Mouse (Mus musculus) heart, embryonic 11.5 days (tissue): ENCODE measurements at regions not wholly inside any gene's neighbourhood (a gene's known extent, or its start where the extent isn't known, plus 50 kb on each side); places are given as distances from the start of the nearest gene placed in this dataset.

ENCODE experiments used
- ATAC-seq: fragments of 200-750 bp; cut with Nextera tagmentation; replicated peaks from 2 replicates; pipeline ENCODE4 v1.8.0; 2017; ENCODE audit warnings: moderate library complexity; ENCODE audit not compliant: insufficient number of reproducible peaks, low FRiP score, low TSS enrichment
- H3K27ac ChIP-seq: fragments of 300-500 bp; sonication (generic); 2 replicates; pipeline ENCODE4 v1.5.1; 2014; ENCODE audit warnings: mild to moderate bottlenecking, low read depth, low read length
- H3K27me3 ChIP-seq: fragments of 300-500 bp; sonication (generic); 2 replicates; pipeline ENCODE4 v1.6.1; 2014; ENCODE audit warnings: mild to moderate bottlenecking, low read length, mixed read lengths; ENCODE audit not compliant: control insufficient read depth, insufficient read depth
- H3K36me3 ChIP-seq: fragments of 300-500 bp; sonication (generic); 2 replicates; pipeline ENCODE4 v1.6.1; 2014; ENCODE audit warnings: mild to moderate bottlenecking, low read length, moderate library complexity, mixed read lengths; ENCODE audit not compliant: control insufficient read depth, insufficient read depth
- H3K4me1 ChIP-seq: fragments of 300-500 bp; sonication (generic); 2 replicates; pipeline ENCODE4 v1.6.1; 2014; ENCODE audit warnings: low read length; ENCODE audit not compliant: control insufficient read depth, insufficient read depth
- H3K4me2 ChIP-seq: fragments of 300-500 bp; sonication (generic); 2 replicates; pipeline ENCODE4 v1.6.1; 2014; ENCODE audit warnings: mild to moderate bottlenecking, moderate library complexity
- H3K4me3 ChIP-seq: fragments of 300-500 bp; sonication (generic); 2 replicates; pipeline ENCODE4 v1.5.1; 2014; ENCODE audit warnings: low read depth, low read length
- H3K9ac ChIP-seq: fragments of 300-500 bp; sonication (generic); 2 replicates; pipeline ENCODE4 v1.6.1; 2014; ENCODE audit warnings: mild to moderate bottlenecking, low read depth, low read length, moderate library complexity
- H3K9me3 ChIP-seq: fragments of 300-500 bp; sonication (generic); replicated peaks from 2 replicates; pipeline ENCODE4 v1.6.1; 2016; ENCODE audit warnings: low read length; ENCODE audit not compliant: control insufficient read depth
- WGBS: fragments of 180-500 bp; shearing (Covaris S2); extraction: QIAGEN DNeasy Blood & Tissue Kit; methylation state at CpG from one replicate; pipeline ENCODE4 v1.1.7; 2014; ENCODE audit not compliant: insufficient replicate concordance; 5-methylcytosine and 5-hydroxymethylcytosine counted together

- Histone ChIP-seq H3K9me3 (no peaks in the 10 kb centered on the region), H3K4me1 (no peaks in the 10 kb centered on the region), H3K4me3 (no peak overlapping the region), H3K4me2 (no peak overlapping the region), H3K9ac (no peak overlapping the region), H3K27me3 (no peaks in the 10 kb centered on the region), H3K36me3 (no peaks in the 10 kb centered on the region), H3K27ac (no peak overlapping the region)
- 76% methylated on average over 4 of the region's 4 CpGs for WGBS
- ATAC-seq: no peak
These were observed 238.3 kb upstream of the Kif2a start for GRCm38 (mm10) chr13:107260274-107260673.

GRCm38 (mm10) chr13:107247792-107248505 lies 226.0 kb upstream of the Kif2a start:
- ATAC-seq: no peak
- 24% methylated on average over 9 of the region's 9 CpGs for WGBS
- H3K4me1 ChIP-seq: no peaks in the 10 kb centered on the region
- no peaks in the 10 kb centered on the region for H3K9me3 ChIP-seq
- H3K27ac ChIP-seq: no peak overlapping the region
- H3K9ac ChIP-seq: no peak overlapping the region
- 0 out of 2 replicates have a peak overlapping the region, but pooled peaks have one; percentile 16 for H3K4me2 ChIP-seq
- no peaks in the 10 kb centered on the region for H3K36me3 ChIP-seq
- H3K4me3 ChIP-seq: no peak overlapping the region
- H3K27me3 ChIP-seq: no peaks in the 10 kb centered on the region

- H3K9me3 ChIP-seq: no peaks in the 10 kb centered on the region
- H3K9ac ChIP-seq: no peak overlapping the region
- no peak for ATAC-seq
- peak overlapping the region; percentile 50 for H3K4me2 ChIP-seq
- H3K27me3 ChIP-seq: no peaks in the 10 kb centered on the region
- H3K4me1 ChIP-seq: no peaks in the 10 kb centered on the region
- H3K4me3 ChIP-seq: 0 out of 2 replicates have a peak overlapping the region, but pooled peaks have one; percentile 4
- H3K27ac ChIP-seq: no peak overlapping the region
- 28% methylated on average over 17 of the region's 17 CpGs for WGBS
- no peaks in the 10 kb centered on the region for H3K36me3 ChIP-seq
These were observed 225.2 kb upstream of the Kif2a start for GRCm38 (mm10) chr13:107246956-107247751.

- no peaks in the 10 kb centered on the region for H3K27me3 ChIP-seq
- H3K36me3 ChIP-seq: no peaks in the 10 kb centered on the region
- H3K9ac ChIP-seq: no peak overlapping the region
- no peak overlapping the region for H3K4me2 ChIP-seq
- no peak overlapping the region for H3K27ac ChIP-seq
- ATAC-seq: no peak
- WGBS: 52% methylated on average over 3 of the region's 3 CpGs
- no peaks in the 10 kb centered on the region for H3K4me1 ChIP-seq
- H3K4me3 ChIP-seq: no peak overlapping the region
- H3K9me3 ChIP-seq: no peaks in the 10 kb centered on the region
These were observed 222.2 kb upstream of the Kif2a start for GRCm38 (mm10) chr13:107244173-107244572.

GRCm38 (mm10) chr13:107239035-107239387 lies 217.1 kb upstream of the Kif2a start:
- H3K9me3 ChIP-seq: no peaks in the 10 kb centered on the region
- no peak overlapping the region for H3K4me3 ChIP-seq
- H3K27ac ChIP-seq: no peak overlapping the region
- no peak overlapping the region for H3K9ac ChIP-seq
- no peak overlapping the region for H3K4me2 ChIP-seq
- ATAC-seq: no peak
- no peaks in the 10 kb centered on the region for H3K27me3 ChIP-seq
- H3K36me3 ChIP-seq: no peaks in the 10 kb centered on the region
- no peaks in the 10 kb centered on the region for H3K4me1 ChIP-seq
- WGBS: 45% methylated on average over 4 of the region's 4 CpGs

- H3K27me3 ChIP-seq: no peaks in the 10 kb centered on the region
- WGBS: 48% methylated on average over 9 of the region's 9 CpGs
- no peak overlapping the region for H3K27ac ChIP-seq
- H3K9ac ChIP-seq: no peak overlapping the region
- no peak for ATAC-seq
- no peaks in the 10 kb centered on the region for H3K36me3 ChIP-seq
- no peaks in the 10 kb centered on the region for H3K4me1 ChIP-seq
- no peak overlapping the region for H3K4me2 ChIP-seq
- no peak overlapping the region for H3K4me3 ChIP-seq
- no peaks in the 10 kb centered on the region for H3K9me3 ChIP-seq
These were observed 216.6 kb upstream of the Kif2a start for GRCm38 (mm10) chr13:107238364-107239034.

- Histone ChIP-seq H3K27me3 (no peaks in the 10 kb centered on the region), H3K4me2 (no peak overlapping the region), H3K27ac (no peak overlapping the region), H3K9ac (no peak overlapping the region), H3K9me3 (no peaks in the 10 kb centered on the region), H3K36me3 (no peaks in the 10 kb centered on the region), H3K4me3 (no peak overlapping the region), H3K4me1 (no peaks in the 10 kb centered on the region)
- WGBS: 49% methylated on average over 5 of the region's 5 CpGs
- no peak for ATAC-seq
These were observed 197.5 kb upstream of the Kif2a start for GRCm38 (mm10) chr13:107219456-107219855.

GRCm38 (mm10) chr13:107218351-107218750 lies 196.4 kb upstream of the Kif2a start:
- H3K27me3 ChIP-seq: no peaks in the 10 kb centered on the region
- no peaks in the 10 kb centered on the region for H3K36me3 ChIP-seq
- no peak overlapping the region for H3K9ac ChIP-seq
- no peak for ATAC-seq
- H3K4me1 ChIP-seq: no peaks in the 10 kb centered on the region
- H3K4me2 ChIP-seq: no peak overlapping the region
- WGBS: 83% methylated on average over 8 of the region's 8 CpGs
- H3K4me3 ChIP-seq: no peak overlapping the region
- no peak overlapping the region for H3K27ac ChIP-seq
- no peaks in the 10 kb centered on the region for H3K9me3 ChIP-seq
